Mouse (Mus musculus): ENCODE data around the gene Hba-x. TPM values are rescaled to one million over a fixed set of nuclear protein-coding genes. Genes with fewer than 3 reads are reported as not detected.

Hba-x gene
- polyA plus RNA-seq, 2 experiments: 70.0 to 201 TPM

DNA sequence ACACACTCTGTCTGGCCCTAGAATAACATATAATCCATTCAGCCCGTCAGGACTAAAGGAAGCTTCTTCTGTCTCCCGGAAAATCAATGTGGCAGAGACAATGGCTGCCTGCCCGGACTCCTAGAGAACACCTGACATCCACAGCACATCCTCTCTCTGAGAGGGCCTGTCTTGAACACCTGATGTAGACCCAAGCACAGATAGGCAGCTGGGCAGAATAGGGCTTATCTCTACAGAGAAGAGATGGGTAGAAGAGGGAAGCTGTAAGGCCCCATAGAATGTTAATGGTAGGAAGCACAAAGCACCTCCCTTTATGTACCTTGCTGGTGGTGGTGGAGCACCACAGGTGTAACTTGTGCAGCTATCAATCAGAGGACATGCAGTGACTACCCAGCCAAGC is 34.0 kb upstream of the Hba-x start:
- Histone ChIP-seq H3K9me3 (ENCODE audit: control insufficient read depth, low read length) (no peaks in the 10 kb centered on the region), H3K9ac (ENCODE audit: low read depth, low read length, severe bottlenecking) (no peak overlapping the region), H3K27ac (replicated peaks; ENCODE audit: low read depth, low read length) (no peak overlapping the region), H3K36me3 (ENCODE audit: control insufficient read depth, insufficient read depth, low read length) (peaks cover 62% of the 10 kb centered on the region), H3K4me1 (ENCODE audit: control insufficient read depth, insufficient read depth, low read length) (no peaks in the 10 kb centered on the region), H3K4me3 (replicated peaks; ENCODE audit: low read length) (no peak overlapping the region), H3K4me2 (replicated peaks; ENCODE audit: low read depth, low read length, severe bottlenecking) (no peak overlapping the region), H3K27me3 (ENCODE audit: control insufficient read depth, insufficient read depth, low read length) (no peaks in the 10 kb centered on the region)
- no peak for ATAC-seq (ENCODE audit: low FRiP score, low read depth)
- 86% methylated on average over 3 of the region's 3 CpGs for WGBS
- TF ChIP-seq POLR2A (IDR thresholded peaks at IDR 0.05; ENCODE audit: borderline replicate concordance, extremely low read depth, insufficient read depth, insufficient read length): no peak
- no peak for DNase-seq (ENCODE audit: low spot score)

DNA sequence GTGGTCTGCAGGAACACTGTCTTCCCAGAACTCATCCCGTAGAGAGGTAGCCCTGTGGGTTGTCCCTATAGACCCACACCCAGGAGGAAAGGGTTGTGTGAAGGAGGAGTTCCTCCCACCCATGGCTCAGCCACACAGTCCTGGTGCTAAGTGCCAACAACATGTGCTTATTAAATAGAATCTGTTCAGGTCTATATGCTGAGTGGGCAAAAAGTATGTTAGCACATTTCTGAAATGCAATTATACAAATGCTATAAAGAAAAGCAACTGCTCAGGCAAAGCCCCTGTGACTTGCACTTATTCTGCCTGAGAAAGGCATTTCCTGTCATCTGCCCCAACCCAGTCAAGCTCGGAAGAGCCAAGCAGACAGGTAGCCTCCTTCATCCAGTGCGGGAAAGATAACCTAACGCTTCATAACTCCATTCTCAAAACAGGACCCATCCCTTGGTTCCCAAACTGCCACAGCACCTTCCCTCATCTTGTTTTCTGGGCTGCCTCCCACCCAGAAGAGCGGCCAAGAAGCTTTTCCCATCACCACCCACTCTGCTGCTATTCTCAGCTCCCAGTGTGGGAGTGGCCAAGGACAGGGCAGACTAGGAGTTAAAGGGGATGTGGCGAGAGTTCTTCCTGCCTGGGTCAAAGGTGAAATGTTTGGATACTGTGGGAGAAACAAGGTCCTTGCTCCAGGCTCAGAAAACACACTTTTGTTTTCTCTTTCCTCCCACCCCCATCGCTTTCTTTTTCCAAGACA is 32.8 kb upstream of the Hba-x start:
- H3K4me1 ChIP-seq (ENCODE audit: control insufficient read depth, insufficient read depth, low read length): no peaks in the 10 kb centered on the region
- no peak for TF ChIP-seq POLR2A (IDR thresholded peaks at IDR 0.05; ENCODE audit: borderline replicate concordance, extremely low read depth, insufficient read depth, insufficient read length)
- peaks cover 70% of the 10 kb centered on the region for H3K36me3 ChIP-seq (ENCODE audit: control insufficient read depth, insufficient read depth, low read length)
- no peak overlapping the region for H3K4me2 ChIP-seq (replicated peaks; ENCODE audit: low read depth, low read length, severe bottlenecking)
- ATAC-seq (ENCODE audit: low FRiP score, low read depth) (no peak), DNase-seq (ENCODE audit: low spot score) (no peak)
- no peak overlapping the region for H3K9ac ChIP-seq (ENCODE audit: low read depth, low read length, severe bottlenecking)
- H3K27me3 ChIP-seq (ENCODE audit: control insufficient read depth, insufficient read depth, low read length): no peaks in the 10 kb centered on the region
- no peak overlapping the region for H3K27ac ChIP-seq (replicated peaks; ENCODE audit: low read depth, low read length)
- no peak overlapping the region for H3K4me3 ChIP-seq (replicated peaks; ENCODE audit: low read length)
- 74% methylated on average over 7 of the region's 7 CpGs for WGBS
- H3K9me3 ChIP-seq (ENCODE audit: control insufficient read depth, low read length): no peaks in the 10 kb centered on the region

DNA sequence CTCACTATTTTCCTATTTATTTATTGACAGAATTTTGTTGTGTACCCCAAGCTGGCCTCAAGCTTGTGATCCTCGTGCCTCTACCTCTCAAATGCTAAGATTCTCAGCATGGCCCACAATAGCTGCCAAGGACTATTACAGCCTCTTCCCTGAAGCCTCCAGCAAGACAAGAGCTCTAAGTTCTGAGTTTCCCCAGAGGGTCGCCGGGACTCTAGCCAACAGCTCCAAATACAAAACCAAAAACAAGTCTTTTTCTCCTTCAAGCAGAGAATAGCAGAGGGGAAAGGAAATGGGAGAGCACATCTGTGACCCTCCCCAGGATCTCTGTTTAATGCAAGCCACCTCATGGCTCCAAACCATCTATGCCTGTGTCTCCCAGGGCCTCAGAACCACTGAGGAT is 32.1 kb upstream of the Hba-x start:
- 69% methylated on average over 3 of the region's 3 CpGs for WGBS

DNA sequence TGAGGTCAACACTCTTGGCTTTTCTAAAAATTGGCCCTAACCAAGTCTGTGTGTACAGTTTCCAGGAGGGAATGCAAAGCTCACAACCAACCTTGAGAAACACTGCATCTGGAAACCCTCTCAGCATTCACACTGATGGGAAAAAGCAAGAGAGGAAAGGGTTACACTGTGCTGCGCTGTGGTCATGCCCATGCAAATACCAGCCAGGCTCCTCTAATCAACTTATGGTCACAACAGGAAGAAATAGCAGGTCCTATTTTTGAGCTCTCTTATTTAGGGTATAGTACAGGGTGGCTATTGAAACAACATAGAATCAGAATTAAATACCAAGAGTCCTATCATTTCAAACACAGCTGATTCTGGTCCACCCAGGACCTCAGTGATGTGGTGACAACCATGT is 31.6 kb upstream of the Hba-x start:
- H3K36me3 ChIP-seq (ENCODE audit: control insufficient read depth, insufficient read depth, low read length): peaks cover 75% of the 10 kb centered on the region
- no peak for DNase-seq (ENCODE audit: low spot score)
- H3K4me3 ChIP-seq (replicated peaks; ENCODE audit: low read length): no peak overlapping the region
- no peak overlapping the region for H3K4me2 ChIP-seq (replicated peaks; ENCODE audit: low read depth, low read length, severe bottlenecking)
- no peak for ATAC-seq (ENCODE audit: low FRiP score, low read depth)
- no peak for TF ChIP-seq POLR2A (IDR thresholded peaks at IDR 0.05; ENCODE audit: borderline replicate concordance, extremely low read depth, insufficient read depth, insufficient read length)
- no peaks in the 10 kb centered on the region for H3K27me3 ChIP-seq (ENCODE audit: control insufficient read depth, insufficient read depth, low read length)
- no peak overlapping the region for H3K9ac ChIP-seq (ENCODE audit: low read depth, low read length, severe bottlenecking)
- H3K4me1 ChIP-seq (ENCODE audit: control insufficient read depth, insufficient read depth, low read length): no peaks in the 10 kb centered on the region
- H3K9me3 ChIP-seq (ENCODE audit: control insufficient read depth, low read length): no peaks in the 10 kb centered on the region
- 96% methylated on average over 1 of the region's 1 CpGs for WGBS
- H3K27ac ChIP-seq (replicated peaks; ENCODE audit: low read depth, low read length): no peak overlapping the region

More for the DNA sequence above, 32.1 kb upstream of the Hba-x start:
- Histone ChIP-seq H3K27me3 (ENCODE audit: control insufficient read depth, insufficient read depth, low read length) (no peaks in the 10 kb centered on the region), H3K27ac (replicated peaks; ENCODE audit: low read depth, low read length) (0 out of 2 replicates have a peak overlapping the region, but pooled peaks have one; percentile 28), H3K36me3 (ENCODE audit: control insufficient read depth, insufficient read depth, low read length) (peaks cover 70% of the 10 kb centered on the region), H3K9ac (ENCODE audit: low read depth, low read length, severe bottlenecking) (no peak overlapping the region), H3K4me1 (ENCODE audit: control insufficient read depth, insufficient read depth, low read length) (no peaks in the 10 kb centered on the region), H3K9me3 (ENCODE audit: control insufficient read depth, low read length) (no peaks in the 10 kb centered on the region), H3K4me2 (replicated peaks; ENCODE audit: low read depth, low read length, severe bottlenecking) (no peak overlapping the region), H3K4me3 (replicated peaks; ENCODE audit: low read length) (no peak overlapping the region)
- no peak for TF ChIP-seq POLR2A (IDR thresholded peaks at IDR 0.05; ENCODE audit: borderline replicate concordance, extremely low read depth, insufficient read depth, insufficient read length)
- DNase-seq (ENCODE audit: low spot score) (no peak), ATAC-seq (ENCODE audit: low FRiP score, low read depth) (no peak)

DNA sequence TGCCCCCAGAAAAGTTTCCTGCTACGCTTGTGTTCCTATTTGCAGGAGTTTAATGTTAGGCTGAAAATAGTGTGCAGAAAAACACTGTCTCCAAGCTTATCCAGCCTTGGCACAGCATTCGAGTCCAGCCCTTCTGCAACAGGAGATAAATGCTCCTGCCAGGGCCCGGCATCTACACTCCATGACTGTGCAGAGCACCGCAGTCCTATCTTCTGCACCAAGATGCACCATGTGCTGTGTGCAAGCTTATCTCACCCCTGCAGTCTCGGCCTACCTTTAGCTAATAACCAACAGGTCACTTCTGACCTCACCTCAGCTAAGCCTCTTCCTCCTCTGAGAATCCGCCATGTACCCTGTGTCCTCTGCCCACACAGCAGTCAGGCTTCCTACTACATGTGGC is 30.6 kb upstream of the Hba-x start:
- TF ChIP-seq POLR2A (IDR thresholded peaks at IDR 0.05; ENCODE audit: borderline replicate concordance, extremely low read depth, insufficient read depth, insufficient read length): no peak
- Histone ChIP-seq H3K4me1 (ENCODE audit: control insufficient read depth, insufficient read depth, low read length) (no peaks in the 10 kb centered on the region), H3K4me2 (replicated peaks; ENCODE audit: low read depth, low read length, severe bottlenecking) (no peak overlapping the region), H3K27me3 (ENCODE audit: control insufficient read depth, insufficient read depth, low read length) (no peaks in the 10 kb centered on the region), H3K4me3 (replicated peaks; ENCODE audit: low read length) (no peak overlapping the region), H3K36me3 (ENCODE audit: control insufficient read depth, insufficient read depth, low read length) (peaks cover 82% of the 10 kb centered on the region), H3K9me3 (ENCODE audit: control insufficient read depth, low read length) (no peaks in the 10 kb centered on the region), H3K27ac (replicated peaks; ENCODE audit: low read depth, low read length) (no peak overlapping the region), H3K9ac (ENCODE audit: low read depth, low read length, severe bottlenecking) (no peak overlapping the region)
- 96% methylated on average over 6 of the region's 6 CpGs for WGBS
- no peak for ATAC-seq (ENCODE audit: low FRiP score, low read depth)
- no peak for DNase-seq (ENCODE audit: low spot score)

All from limb, embryonic 14.5 days (tissue).